Mouse (Mus musculus) liver, adult (tissue): ENCODE data around the gene Lenep.

Source experiments
- GATA4 ChIP-seq: IDR thresholded peaks from 2 replicates; pipeline ENCODE4 v1.6.1; 2014; ENCODE audit warnings: mild to moderate bottlenecking, low read length; ENCODE audit not compliant: insufficient replicate concordance

Gene Lenep

GRCm38 (mm10) chr3:89402693-89403092 lies at the start of gene Lenep:
TSS of gene Lenep (minus strand) at chr3:89402793.
- TF ChIP-seq GATA4: no peak

GRCm38 (mm10) chr3:89451916-89452315 lies 49.3 kb upstream of the Lenep start:
- TF ChIP-seq GATA4: no peak

DNA sequence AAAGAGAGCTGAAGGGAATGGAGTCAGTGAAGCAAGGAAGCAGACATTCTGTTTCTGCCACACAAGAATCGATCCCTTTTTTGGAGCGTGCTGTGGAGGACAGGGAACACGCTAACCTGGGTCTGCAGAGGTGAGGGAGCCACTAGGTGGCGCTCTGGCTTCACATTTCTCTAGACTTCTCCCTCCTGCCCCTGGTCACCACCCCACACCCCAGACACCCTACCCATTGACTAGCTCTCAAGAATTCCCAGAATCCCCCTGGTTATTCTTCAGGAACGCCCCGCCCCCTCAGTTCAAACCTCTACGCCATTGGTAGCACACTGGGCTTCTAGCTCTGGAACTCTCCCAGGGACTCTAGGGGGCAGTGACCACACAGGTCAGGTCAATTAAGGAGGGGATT lies 46.9 kb upstream of the Lenep start:
- TF ChIP-seq GATA4: no peak

GRCm38 (mm10) chr3:89448720-89449537 lies 46.3 kb upstream of the Lenep start:
- TF ChIP-seq GATA4: no peak

DNA sequence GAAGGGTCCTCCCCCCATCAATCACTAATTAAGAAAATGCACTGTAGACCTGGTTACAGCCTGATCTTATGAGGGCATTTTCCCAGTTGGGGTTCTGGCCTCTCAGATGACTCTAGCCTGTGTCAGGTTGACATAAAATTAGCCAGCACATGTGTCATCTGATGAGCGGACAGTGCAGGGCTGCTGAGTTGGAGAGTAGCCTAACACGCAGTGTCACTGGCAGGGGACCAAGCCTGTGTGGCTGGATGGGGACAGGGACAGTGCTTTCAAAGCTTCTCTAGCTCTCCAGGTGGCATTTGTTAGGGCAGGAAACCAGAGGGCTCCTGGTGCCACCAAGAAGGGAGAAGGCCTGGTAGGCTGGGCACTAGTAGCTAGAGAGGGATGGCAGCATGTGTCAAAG lies 38.1 kb upstream of the Lenep start:
- TF ChIP-seq GATA4: no peak

DNA sequence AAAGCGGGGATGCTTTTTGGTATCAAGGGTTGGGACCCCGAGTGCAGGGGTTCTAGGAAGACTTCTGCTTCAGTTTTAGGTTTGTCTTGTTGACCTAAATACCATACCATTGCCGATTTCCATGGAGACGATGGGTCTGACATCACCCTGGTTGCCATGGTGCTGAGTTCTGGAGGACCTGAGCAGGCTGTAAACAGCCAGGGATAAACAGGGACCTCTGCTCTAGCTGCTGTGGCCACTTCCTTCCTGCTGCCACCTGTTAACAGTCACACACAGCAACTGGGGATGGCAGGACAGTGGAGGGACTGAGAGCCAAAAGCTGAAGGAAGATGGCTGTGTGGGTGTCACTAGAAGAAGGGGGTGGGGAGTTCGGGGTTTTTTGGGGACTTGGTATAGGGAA lies 34.7 kb upstream of the Lenep start:
- no peak for TF ChIP-seq GATA4

DNA sequence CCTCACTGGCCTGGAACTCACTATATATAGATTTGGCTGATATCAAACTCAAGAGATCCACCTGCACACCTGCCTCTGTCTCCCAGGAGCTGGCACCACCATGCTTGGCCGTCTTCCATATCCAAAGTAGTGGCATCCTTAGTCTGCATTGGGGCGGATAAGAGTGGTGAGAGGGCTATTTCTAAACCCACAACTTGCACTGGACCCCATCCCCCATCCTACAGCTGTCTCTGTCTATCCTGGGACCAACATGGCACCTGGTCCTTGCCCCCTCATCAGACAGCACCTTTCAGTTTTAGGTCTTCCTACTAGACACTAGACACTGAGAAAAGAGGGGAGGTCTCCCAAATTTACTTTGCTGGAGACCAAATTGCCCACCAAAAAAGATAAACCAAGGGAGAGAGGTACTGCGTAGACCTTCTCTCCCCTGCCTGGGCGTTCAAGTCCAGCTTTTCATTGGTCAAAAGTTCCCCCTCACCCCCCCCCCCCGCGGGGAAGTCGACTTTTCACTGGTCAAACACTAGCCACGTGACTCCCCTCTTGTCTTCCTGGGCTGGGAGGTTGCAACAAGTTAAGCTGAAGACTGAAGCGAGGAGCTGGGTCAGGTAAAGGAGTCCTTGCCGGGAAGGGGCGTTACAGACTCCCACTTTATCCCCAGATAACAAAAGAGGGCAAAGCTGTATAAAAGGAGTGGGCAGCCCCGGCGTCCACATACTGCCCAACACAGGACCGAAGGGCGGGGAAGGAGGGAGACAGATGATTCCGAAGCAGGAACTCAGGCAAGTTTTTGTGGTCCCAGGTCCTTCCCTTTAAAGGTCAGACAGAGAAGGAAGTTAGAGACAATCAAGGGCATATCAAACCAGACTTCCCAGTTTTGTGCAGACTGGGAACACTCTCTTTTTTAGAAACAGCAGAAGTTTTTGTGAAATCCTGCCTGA lies 33.9 kb upstream of the Lenep start, which contains the start of gene Pbxip1:
Gene Pbxip1 (plus strand): TSS at position 531 of the 938 bp plus-strand sequence.
- TF ChIP-seq GATA4: no peak

- no peak for TF ChIP-seq GATA4
Observed at GRCm38 (mm10) chr3:89435041-89435440, 32.4 kb upstream of the Lenep start.

DNA sequence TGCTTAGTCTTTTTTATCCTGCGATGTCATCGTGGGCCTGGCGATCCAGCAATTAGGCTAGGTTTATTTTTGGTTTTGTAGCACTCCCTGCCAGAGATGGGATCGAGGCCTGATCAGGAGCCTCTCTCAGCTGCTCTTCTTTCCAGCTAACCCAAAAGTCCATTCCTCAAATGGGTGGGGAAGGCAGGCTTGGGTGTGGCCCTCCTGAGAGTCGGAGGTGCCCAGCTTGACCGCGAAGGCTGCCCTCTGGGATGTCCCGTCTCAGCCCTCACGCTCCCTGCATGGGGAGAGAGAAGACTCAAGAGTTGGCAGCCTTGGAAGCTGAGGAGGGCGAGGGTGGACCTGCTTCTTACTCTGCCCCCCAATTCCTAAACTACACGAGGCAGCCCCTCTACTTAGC lies 31.9 kb upstream of the Lenep start:
- TF ChIP-seq GATA4: no peak

DNA sequence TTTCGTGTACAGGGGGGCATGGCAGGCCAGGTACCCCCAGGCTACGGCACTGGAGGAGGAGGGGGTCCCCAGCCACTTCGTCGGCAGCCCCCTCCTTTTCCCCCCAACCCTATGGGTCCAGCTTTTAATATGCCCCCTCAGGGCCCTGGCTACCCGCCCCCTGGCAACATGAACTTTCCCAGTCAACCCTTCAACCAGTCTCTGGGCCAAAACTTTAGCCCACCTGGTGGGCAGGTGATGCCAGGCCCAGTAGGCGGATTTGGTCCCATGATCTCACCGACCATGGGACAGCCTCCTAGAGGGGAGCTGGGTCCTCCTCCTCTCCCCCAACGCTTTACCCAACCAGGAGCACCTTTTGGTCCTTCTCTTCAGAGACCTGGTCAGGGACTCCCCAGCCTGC lies 30.0 kb upstream of the Lenep start:
- TF ChIP-seq GATA4: no peak

DNA sequence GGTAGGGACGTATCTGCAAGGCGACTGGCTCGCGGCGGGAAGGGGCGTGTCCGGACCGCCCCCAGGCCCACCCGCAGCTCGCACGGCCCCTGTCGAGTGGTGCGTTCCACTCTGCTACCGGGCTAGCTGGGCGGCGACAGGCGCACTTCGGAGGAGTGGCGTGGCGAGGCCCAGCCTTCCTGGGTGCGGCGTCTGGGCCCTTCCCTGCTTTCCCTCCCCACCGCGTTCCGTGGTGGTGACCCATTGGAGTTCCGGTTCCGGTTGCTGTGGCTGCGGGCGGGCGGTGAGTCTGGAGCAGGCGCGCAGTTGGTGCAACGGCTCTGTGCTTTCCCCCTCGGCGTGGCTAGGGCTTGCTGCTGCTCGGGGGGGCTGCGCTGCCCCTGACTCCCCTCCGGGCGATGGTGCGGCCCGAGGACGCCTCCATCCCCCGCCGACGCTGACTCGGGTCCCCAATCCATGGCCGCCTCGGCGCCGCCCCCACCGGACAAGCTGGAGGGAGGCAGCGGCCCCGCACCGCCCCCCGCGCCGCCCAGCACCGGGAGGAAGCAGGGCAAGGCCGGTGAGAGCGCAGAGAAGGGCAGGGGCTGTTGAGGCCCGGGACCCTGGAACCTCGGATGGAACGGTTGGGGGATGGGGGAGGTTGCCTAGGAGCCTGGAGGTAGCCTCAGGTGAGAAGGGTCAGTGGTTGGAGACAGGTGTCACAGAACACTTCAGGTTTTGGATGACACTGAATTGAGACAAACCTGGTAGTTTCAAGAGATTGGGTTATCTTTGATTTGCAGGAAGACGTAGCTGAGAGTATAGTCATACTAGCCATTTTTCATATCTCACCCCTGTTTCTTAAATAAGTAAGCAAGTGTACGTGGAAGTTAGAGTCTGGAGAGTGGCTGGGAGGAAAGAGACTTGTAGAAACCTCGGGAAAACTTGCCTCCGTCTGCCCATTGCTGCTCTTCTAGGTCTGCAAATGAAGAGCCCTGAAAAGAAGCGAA lies 27.9 kb upstream of the Lenep start, which contains the start of gene Pygo2:
Gene Pygo2 (plus strand): TSS at position 44 of the 989 bp plus-strand sequence.
- TF ChIP-seq GATA4: no peak; the same call in 1 of the 2 replicates

DNA sequence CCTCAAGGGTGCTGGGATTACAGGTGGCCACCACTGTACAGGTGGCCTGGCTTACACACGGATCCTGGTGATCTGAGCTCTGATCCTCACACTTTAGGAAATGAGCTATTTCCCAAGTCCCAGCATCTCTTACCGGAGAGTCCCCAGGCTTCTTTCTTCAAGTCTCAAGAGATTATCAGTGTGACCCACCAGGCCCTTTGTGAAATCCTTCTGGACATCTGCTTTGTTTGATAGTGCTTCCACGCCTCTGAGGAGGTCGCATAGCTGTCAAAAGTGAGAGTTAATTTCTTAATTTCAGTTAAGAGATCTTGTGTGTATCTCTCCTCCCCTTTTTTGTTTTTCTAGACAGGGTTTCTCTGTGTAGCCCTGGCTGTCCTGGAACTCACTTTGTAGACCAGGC lies 23.3 kb upstream of the Lenep start:
- TF ChIP-seq GATA4: no peak

GRCm38 (mm10) chr3:89425141-89425525 lies 22.5 kb upstream of the Lenep start:
- TF ChIP-seq GATA4: no peak

- TF ChIP-seq GATA4: no peak
Observed at GRCm38 (mm10) chr3:89424416-89425140, 22.0 kb upstream of the Lenep start.
